Mouse (Mus musculus) regulatory T cell (primary cell): ENCODE measurements around the gene Cotl1.

ENCODE experiments used
- in situ Hi-C: fragments of 300-600 bp; cut with MboI, MseI; formaldehyde crosslinking; loops from one replicate; pipeline ENCODE4 v1.15.1; 2025; ENCODE audit warnings: high pct_unique_total_duplicates

Gene Cotl1

GRCm38 (mm10) chr8:119819976-119820375 is 20.4 kb downstream of the Cotl1 start:
- in situ Hi-C loops, result loop anchor here (10.0 kb wide), 1 partner anchor 885 kb away; no protein-coding TSS in a partner anchor

- in situ Hi-C loops, result loop anchor here (10.0 kb wide), 1 partner anchor 885 kb away; no protein-coding TSS in a partner anchor
These were observed 21.0 kb downstream of the Cotl1 start for GRCm38 (mm10) chr8:119819316-119819715.

GRCm38 (mm10) chr8:119817446-119817845 is 22.9 kb downstream of the Cotl1 start:
- in situ Hi-C loops, result loop anchor here (10.0 kb wide), 1 partner anchor 887 kb away; no protein-coding TSS in a partner anchor

- in situ Hi-C loops, result loop anchor here (10.0 kb wide), 1 partner anchor 889 kb away; no protein-coding TSS in a partner anchor
These were observed 24.1 kb downstream of the Cotl1 start for GRCm38 (mm10) chr8:119816219-119816618.

- in situ Hi-C loops, result loop anchor here (10.0 kb wide), 1 partner anchor 892 kb away; no protein-coding TSS in a partner anchor
These were observed 27.5 kb downstream of the Cotl1 start for GRCm38 (mm10) chr8:119812650-119813431.

GRCm38 (mm10) chr8:119811925-119812324 is 28.4 kb downstream of the Cotl1 start:
- in situ Hi-C loops, result loop anchor here (10.0 kb wide), 1 partner anchor 893 kb away; no protein-coding TSS in a partner anchor

- in situ Hi-C loops, result loop anchor here (10.0 kb wide), 1 partner anchor 894 kb away; no protein-coding TSS in a partner anchor
These were observed 29.3 kb downstream of the Cotl1 start for GRCm38 (mm10) chr8:119810953-119811499.

GRCm38 (mm10) chr8:119810127-119810868 is 30.0 kb downstream of the Cotl1 start:
- in situ Hi-C loops, result loop anchor here (10.0 kb wide), 1 partner anchor 895 kb away; no protein-coding TSS in a partner anchor

GRCm38 (mm10) chr8:119809620-119810019 is 30.7 kb downstream of the Cotl1 start:
- in situ Hi-C loops, result loop anchor here (10.0 kb wide), 1 partner anchor 895 kb away; no protein-coding TSS in a partner anchor

GRCm38 (mm10) chr8:119807687-119808086 is 32.7 kb downstream of the Cotl1 start:
- in situ Hi-C loops, result no loop called here

- in situ Hi-C loops, result no loop called here
These were observed 33.7 kb downstream of the Cotl1 start for GRCm38 (mm10) chr8:119806422-119807263.

GRCm38 (mm10) chr8:119805275-119805674 is 35.1 kb downstream of the Cotl1 start:
- in situ Hi-C loops, result no loop called here

- in situ Hi-C loops, result no loop called here
These were observed 37.8 kb downstream of the Cotl1 start for GRCm38 (mm10) chr8:119802592-119802991.

- in situ Hi-C loops, result no loop called here
These were observed 39.2 kb downstream of the Cotl1 start for GRCm38 (mm10) chr8:119801168-119801567.

- in situ Hi-C loops, result no loop called here
These were observed 41.4 kb downstream of the Cotl1 start for GRCm38 (mm10) chr8:119798965-119799264.

- in situ Hi-C loops, result no loop called here
These were observed 42.0 kb downstream of the Cotl1 start for GRCm38 (mm10) chr8:119798170-119798964.

GRCm38 (mm10) chr8:119795651-119796050 is 44.7 kb downstream of the Cotl1 start:
- in situ Hi-C loops, result no loop called here

GRCm38 (mm10) chr8:119794689-119795088 is 45.7 kb downstream of the Cotl1 start:
- in situ Hi-C loops, result no loop called here

- in situ Hi-C loops, result no loop called here
These were observed 48.3 kb downstream of the Cotl1 start for GRCm38 (mm10) chr8:119791804-119792704.
